Mouse (Mus musculus) forebrain, embryonic 16.5 days (tissue): Measurements from ENCODE around the gene Gm45140. TPM values are rescaled to one million over a fixed set of nuclear protein-coding genes. Genes with fewer than 3 reads are reported as not detected.

Source experiments
- ATAC-seq: fragments of 200-750 bp; cut with Nextera tagmentation; 2 replicates; pipeline ENCODE4 v1.8.0; 2017; ENCODE audit warnings: mild to moderate bottlenecking, moderate library complexity
- H3K27ac ChIP-seq: fragments of 300-500 bp; sonication (generic); 2 replicates; pipeline ENCODE4 v1.5.1; 2014; ENCODE audit warnings: low read length, control low read depth
- H3K27me3 ChIP-seq: fragments of 300-500 bp; sonication (generic); replicated peaks from 2 replicates; pipeline ENCODE4 v1.6.1; 2014; ENCODE audit warnings: low read length; ENCODE audit not compliant: control insufficient read depth, insufficient read depth
- H3K36me3 ChIP-seq: fragments of 300-500 bp; sonication (generic); 2 replicates; pipeline ENCODE4 v1.6.1; 2014; ENCODE audit not compliant: control insufficient read depth, insufficient read depth
- H3K4me1 ChIP-seq: fragments of 300-500 bp; sonication (generic); replicated peaks from 2 replicates; pipeline ENCODE4 v1.6.1; 2014; ENCODE audit warnings: low read length; ENCODE audit not compliant: control insufficient read depth, insufficient read depth
- H3K4me2 ChIP-seq: fragments of 300-500 bp; sonication (generic); 2 replicates; pipeline ENCODE4 v1.6.1; 2014; ENCODE audit warnings: mild to moderate bottlenecking, low read length, control low read depth
- H3K4me3 ChIP-seq: fragments of 300-500 bp; sonication (generic); replicated peaks from 2 replicates; pipeline ENCODE4 v1.5.1; 2014; ENCODE audit warnings: mild to moderate bottlenecking, low read length, control low read depth
- H3K9ac ChIP-seq: fragments of 300-500 bp; sonication (generic); replicated peaks from 2 replicates; pipeline ENCODE4 v1.6.1; 2014; ENCODE audit warnings: low read depth, low read length, control low read depth
- H3K9me3 ChIP-seq: fragments of 300-500 bp; sonication (generic); 2 replicates; pipeline ENCODE4 v1.6.1; 2016; ENCODE audit warnings: low read length; ENCODE audit not compliant: control insufficient read depth
- WGBS: fragments of 180-500 bp; shearing (Covaris S2); extraction: QIAGEN DNeasy Blood & Tissue Kit; methylation state at CpG from one replicate; pipeline ENCODE4 v1.1.7; 2014; 5-methylcytosine and 5-hydroxymethylcytosine counted together
- polyA plus RNA-seq: library from polyadenylated mRNA; unstranded; fragments of >200 nt; fragmentation: Nextera tagmentation; extraction: Ambion mirVana; gene quantifications from 2 replicates; pipeline ENCODE4 v1.2.1, GENCODE M21; 2015

Gene Gm45140
- polyA plus RNA-seq, 1 experiment from 2014 or later = 2.5 TPM

DNA sequence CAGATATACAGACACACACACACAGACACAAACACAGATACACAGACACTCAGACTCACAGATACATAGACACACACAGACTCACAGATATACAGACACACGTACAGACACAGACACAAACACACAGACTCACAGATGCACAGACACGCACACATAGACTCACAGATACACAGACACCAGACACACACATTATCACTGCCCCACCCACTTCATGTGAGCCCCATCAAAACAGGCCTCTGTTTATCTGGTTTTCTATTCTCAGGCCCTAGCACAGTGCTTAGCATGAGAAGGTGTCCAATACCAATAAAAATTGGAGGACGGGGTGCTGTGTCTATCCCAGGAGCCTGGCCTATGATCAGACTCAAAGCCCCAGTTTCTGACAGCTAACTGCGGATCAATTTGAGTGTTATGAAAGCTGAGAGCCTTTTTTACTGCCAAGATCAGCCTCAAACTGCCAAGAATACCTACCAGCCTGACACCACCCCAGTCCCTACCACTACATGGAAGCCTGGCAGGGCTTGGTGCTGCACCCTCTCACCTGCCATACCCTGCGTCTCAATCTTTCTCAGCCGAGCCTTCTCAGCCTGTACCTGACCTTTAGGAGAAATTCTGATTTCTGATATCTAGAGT lies 39.2 kb downstream of the Gm45140 start:
- no peaks in the 10 kb centered on the region for H3K9me3 ChIP-seq
- WGBS = 82% methylated on average over 6 of the region's 6 CpGs
- H3K4me3 ChIP-seq = no peak overlapping the region
- H3K27ac ChIP-seq = no peak overlapping the region
- H3K36me3 ChIP-seq = 0 out of 2 replicates have a peak, but pooled peaks cover 3% of the 10 kb centered on the region
- no peaks in the 10 kb centered on the region for H3K27me3 ChIP-seq
- no peak overlapping the region for H3K9ac ChIP-seq
- no peak overlapping the region for H3K4me2 ChIP-seq
- no peak for ATAC-seq
- H3K4me1 ChIP-seq = no peaks in the 10 kb centered on the region

DNA sequence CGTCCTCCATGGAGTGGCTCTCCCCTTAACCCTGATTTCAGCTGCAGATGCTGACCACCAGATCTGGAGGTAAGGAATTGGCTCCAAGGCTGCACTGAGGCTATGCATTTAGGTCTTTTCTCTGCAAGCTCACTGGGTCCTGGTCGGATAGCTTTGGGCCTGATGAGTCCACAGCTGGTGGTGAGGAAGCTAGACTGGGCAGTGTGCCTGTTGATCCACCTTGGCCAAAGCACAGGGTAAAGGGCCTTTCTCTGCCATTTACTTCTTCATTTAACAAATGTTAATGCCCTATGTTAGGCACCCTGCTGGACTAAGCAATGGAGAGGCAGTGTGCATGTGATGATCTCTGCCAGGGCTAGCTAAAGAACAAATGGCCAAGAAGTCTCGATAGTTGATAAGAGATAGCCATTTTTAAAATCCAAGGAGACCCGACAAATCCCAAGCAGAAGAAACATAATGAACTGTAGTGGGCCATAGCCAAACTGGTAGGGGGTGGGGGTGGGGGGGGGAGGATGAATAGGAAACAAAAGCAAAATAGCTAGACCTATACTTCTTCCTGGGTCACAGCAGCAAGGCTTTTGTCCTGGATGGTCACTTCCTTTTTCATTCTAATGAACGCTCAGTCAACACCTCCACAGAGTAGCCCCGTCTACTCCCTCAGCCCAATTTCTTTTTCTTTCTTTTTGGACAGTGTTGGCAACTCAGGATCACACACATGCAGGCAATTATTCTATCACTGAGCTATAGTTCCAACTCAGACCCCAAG lies 40.0 kb downstream of the Gm45140 start:
- 54% methylated on average over 6 of the region's 6 CpGs for WGBS
- Histone ChIP-seq H3K27me3 (no peaks in the 10 kb centered on the region), H3K9ac (no peak overlapping the region), H3K4me1 (no peaks in the 10 kb centered on the region), H3K9me3 (no peaks in the 10 kb centered on the region), H3K27ac (no peak overlapping the region), H3K4me2 (no peak overlapping the region), H3K4me3 (no peak overlapping the region), H3K36me3 (0 out of 2 replicates have a peak, but pooled peaks cover 3% of the 10 kb centered on the region)
- no peak for ATAC-seq

DNA sequence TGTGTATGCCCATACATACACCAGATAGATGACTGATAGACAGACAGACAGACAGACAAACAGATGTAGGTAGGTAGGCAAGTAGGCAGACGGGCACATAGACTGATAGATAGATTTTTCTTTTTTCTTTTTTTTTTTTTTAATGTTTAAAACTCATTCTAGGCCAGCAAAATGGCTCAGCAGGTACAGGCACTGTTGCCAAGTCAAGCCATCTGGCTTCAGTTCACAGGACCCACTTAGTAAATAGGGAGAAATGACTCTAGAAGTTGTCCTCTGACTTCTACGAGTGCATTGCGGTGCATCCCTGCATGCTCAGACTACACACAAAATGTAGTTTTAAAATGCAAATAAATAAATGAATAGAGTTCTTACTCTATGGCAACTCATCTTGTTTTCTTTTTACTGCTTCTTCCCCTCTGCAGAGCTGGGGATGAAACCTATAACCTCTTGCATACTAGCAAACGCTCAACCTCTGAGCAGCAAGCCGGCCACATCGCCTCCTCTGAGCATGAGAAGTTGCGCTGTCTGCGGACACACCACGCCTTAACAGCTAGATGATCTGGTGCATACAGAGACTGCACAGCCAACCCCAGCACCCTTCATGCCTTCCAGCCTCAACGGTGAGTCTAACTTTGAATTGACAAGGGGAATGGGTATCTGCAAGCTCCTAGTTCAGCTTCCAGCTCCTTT lies 41.6 kb downstream of the Gm45140 start:
- Histone ChIP-seq H3K27ac (no peak overlapping the region), H3K27me3 (no peaks in the 10 kb centered on the region), H3K9ac (no peak overlapping the region), H3K4me2 (no peak overlapping the region), H3K4me3 (no peak overlapping the region), H3K9me3 (no peaks in the 10 kb centered on the region), H3K36me3 (0 out of 2 replicates have a peak, but pooled peaks cover 3% of the 10 kb centered on the region), H3K4me1 (peaks cover 5% of the 10 kb centered on the region)
- 90% methylated on average over 10 of the region's 10 CpGs for WGBS
- ATAC-seq = no peak

DNA sequence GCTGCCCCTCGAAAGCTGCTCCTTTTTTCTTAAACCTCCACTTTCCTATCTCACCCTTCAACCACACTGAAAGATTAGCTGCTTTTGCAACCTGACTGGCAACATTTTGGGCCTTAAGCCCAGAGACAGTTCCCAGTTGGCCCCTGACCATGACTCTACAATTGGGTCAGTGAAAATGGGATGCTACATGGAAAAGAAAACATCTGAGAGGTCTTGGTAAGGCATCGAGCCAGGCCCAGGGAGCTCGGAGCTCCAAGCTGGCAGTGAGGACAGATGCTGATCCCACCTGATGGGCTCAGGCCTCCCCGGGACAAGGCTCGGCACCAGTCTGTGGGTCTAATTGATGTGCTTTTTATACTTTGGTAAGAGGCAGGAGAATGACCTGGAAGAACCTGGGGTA lies 43.8 kb downstream of the Gm45140 start:
- WGBS = 93% methylated on average over 5 of the region's 5 CpGs
- H3K9me3 ChIP-seq = no peaks in the 10 kb centered on the region
- peaks cover 5% of the 10 kb centered on the region for H3K4me1 ChIP-seq
- no peak overlapping the region for H3K9ac ChIP-seq
- no peak overlapping the region for H3K4me2 ChIP-seq
- 0 out of 2 replicates have a peak, but pooled peaks cover 3% of the 10 kb centered on the region for H3K36me3 ChIP-seq
- no peak for ATAC-seq
- H3K27ac ChIP-seq = no peak overlapping the region
- H3K4me3 ChIP-seq = no peak overlapping the region
- H3K27me3 ChIP-seq = no peaks in the 10 kb centered on the region

DNA sequence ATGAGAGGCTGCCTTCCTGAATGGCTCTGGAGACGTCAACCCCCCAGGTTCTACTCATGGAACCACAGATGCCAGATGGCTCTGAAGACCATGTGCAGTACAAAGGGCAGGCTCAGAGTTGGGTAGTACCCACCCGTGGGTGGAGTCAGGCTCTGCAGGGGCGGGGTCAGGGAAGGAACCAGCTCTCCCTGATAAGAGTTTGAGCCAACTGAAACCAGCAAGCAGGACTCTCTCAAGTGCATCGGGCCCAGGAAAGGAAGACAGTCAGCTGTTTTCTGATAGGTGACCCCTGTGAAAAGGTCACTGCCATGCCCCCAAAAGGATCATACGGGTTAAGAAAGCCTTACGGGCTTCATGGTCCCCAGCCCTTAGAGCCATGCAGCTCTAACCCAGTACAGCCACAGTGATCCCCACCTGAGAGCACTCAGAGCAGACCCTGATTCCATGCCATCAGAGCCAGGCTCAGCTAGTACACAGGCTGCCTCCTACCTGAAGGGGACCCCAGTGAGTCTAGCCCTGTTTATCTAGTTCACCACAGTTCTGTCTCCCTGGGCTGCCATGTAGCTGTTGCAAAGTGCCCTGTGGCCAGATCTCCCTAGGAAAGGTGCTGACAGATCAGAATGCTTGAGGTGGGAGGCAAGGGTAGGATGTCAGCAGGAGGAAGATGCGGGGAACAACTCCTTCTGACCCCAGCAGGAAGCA lies 44.7 kb downstream of the Gm45140 start:
- no peak overlapping the region for H3K4me2 ChIP-seq
- WGBS = 81% methylated on average over 7 of the region's 7 CpGs
- H3K36me3 ChIP-seq = 0 out of 2 replicates have a peak, but pooled peaks cover 3% of the 10 kb centered on the region
- no peak for ATAC-seq
- H3K9me3 ChIP-seq = no peaks in the 10 kb centered on the region
- no peaks in the 10 kb centered on the region for H3K27me3 ChIP-seq
- no peak overlapping the region for H3K27ac ChIP-seq
- no peak overlapping the region for H3K4me3 ChIP-seq
- H3K9ac ChIP-seq = no peak overlapping the region
- peaks cover 5% of the 10 kb centered on the region for H3K4me1 ChIP-seq

DNA sequence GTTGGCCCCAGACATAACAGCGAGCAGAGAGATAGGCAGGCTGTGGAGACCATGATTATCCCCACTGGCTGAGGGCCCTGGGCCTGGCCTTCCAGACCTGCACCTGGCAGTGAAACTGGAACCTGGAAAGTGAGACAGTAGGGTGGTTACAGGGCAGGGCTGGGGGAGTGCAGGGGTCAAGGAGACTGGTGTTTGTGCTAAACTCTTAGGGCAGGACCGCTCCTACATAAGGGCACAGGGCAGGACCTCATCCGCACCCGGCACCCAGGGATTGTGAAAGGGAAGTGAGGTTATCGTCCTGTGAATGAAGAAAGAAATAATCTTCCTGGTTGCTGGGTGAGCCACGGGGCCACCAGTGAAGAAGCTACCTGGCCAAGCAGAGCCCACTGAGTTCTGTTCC lies 45.8 kb downstream of the Gm45140 start:
- peaks cover 5% of the 10 kb centered on the region for H3K4me1 ChIP-seq
- H3K27me3 ChIP-seq = no peaks in the 10 kb centered on the region
- H3K4me2 ChIP-seq = no peak overlapping the region
- WGBS = 96% methylated on average over 6 of the region's 6 CpGs
- no peak for ATAC-seq
- H3K9me3 ChIP-seq = no peaks in the 10 kb centered on the region
- no peak overlapping the region for H3K9ac ChIP-seq
- no peak overlapping the region for H3K27ac ChIP-seq
- 0 out of 2 replicates have a peak, but pooled peaks cover 3% of the 10 kb centered on the region for H3K36me3 ChIP-seq
- H3K4me3 ChIP-seq = no peak overlapping the region

DNA sequence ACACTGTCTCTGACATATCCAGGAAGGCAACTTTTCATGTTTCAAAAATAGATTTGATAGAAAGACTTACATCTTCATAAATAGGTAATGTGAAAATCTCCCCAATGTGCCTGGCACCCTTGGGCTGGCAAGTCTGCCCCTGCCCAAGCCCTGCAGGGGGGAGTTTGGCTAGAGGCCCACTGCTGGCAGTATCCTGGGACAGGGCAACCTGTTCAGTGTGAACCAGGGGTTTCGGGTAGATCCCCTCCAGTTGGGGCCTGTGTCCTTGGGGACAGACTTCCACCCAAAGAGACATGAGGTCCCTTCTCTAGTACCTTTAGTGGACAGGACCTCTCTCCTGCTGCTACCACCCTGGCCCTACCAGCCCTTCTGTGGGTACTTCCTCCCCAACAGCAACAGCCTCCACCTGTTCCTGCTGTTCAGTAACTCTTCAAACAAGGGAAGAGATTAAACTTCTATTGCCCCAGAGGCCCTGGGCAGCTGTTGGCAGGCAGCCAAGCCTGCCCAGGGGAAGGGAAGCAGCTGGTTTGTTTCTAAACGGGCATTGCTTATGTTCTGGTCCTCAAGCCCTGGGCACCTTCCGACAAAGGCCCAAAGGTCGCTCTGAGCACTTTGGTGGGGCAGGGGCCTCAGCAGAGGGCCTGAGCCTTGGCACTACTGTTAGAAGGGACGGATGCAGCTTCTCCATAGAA lies 46.6 kb downstream of the Gm45140 start:
- Histone ChIP-seq H3K9me3 (no peaks in the 10 kb centered on the region), H3K9ac (0 out of 2 replicates have a peak overlapping the region, but pooled peaks have one; percentile 17), H3K36me3 (0 out of 2 replicates have a peak, but pooled peaks cover 3% of the 10 kb centered on the region), H3K4me1 (peaks cover 5% of the 10 kb centered on the region), H3K4me2 (no peak overlapping the region), H3K27ac (no peak overlapping the region; the same call in 1 of the 2 replicates), H3K4me3 (no peak overlapping the region), H3K27me3 (no peaks in the 10 kb centered on the region)
- ATAC-seq = no peak
- WGBS = 26% methylated on average over 5 of the region's 5 CpGs

DNA sequence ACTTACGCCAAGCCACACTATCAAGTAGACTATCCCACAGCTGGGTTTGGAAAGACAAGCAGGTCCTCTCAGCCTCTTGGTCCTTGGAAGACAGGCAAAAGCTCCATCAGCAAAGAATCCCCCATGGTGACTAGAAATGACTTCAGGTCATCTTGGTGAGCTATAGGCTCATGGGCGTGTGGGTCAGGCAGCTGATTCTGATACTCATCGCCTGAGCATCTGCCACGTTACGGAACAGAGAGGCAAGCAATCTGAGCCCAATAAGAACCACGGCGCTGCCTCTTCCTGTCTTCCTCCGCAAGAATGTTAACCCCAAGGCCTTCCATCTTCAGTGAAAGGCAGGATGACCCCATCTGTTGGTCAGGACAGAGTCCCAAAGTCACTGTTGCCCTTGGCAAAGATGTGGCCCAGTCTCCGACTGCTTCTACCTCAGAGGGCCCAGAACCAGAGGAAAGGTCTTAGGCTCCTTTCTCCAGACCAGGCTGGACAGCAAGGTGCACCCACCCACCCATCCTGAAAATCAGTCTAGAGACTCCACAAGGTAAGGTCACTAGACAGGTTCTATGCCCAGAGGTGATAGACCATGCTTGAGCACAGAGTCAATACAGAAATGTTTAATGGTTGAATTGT lies 47.2 kb downstream of the Gm45140 start:
- Histone ChIP-seq H3K36me3 (0 out of 2 replicates have a peak, but pooled peaks cover 3% of the 10 kb centered on the region), H3K4me1 (peaks cover 5% of the 10 kb centered on the region), H3K4me3 (no peak overlapping the region), H3K4me2 (no peak overlapping the region), H3K9ac (no peak overlapping the region), H3K27me3 (no peaks in the 10 kb centered on the region), H3K9me3 (no peaks in the 10 kb centered on the region), H3K27ac (no peak overlapping the region)
- WGBS = 92% methylated on average over 9 of the region's 9 CpGs
- ATAC-seq = no peak
